Mouse (Mus musculus): ENCODE measurements around the gene Skil.

Gene Skil

DNA sequence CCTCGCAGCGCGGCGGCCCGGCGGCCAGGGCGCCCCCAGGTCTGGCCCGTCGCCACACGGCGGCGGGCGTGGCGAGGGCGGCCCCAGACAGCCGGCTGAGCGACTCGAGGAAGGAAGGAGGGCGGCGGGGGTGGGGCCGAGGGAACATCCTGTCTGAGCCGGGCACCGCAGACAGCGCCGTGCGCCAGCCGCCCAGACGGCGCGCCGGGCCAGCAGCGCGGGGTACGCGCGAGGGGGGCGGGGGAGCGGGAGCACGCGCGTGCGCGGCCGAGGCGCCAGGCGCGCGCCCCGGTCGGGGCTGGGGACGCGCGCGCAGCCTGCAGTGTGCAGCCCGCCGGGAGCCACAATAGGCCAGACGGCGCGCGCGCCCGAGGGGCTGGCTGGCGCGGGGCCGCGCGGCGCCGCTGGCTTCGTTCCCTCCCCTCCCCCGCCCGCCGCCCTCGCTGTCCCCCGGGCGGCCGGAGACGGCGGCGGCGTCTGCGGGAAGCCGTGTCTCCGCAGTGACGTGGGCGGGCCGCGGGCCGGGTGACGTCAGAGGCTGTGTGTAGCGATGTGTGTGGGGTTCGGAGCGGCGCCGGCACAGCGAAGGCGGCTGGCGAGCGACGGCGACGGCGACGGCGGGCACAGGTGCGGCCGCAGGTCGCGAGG lies at the start of gene Skil:
TSS of gene Skil (plus strand) at position 528 of the 648 bp plus-strand sequence.
- peak; percentile 96 for DNase-seq (ENCODE audit: low spot score in 2 of 2)

DNA sequence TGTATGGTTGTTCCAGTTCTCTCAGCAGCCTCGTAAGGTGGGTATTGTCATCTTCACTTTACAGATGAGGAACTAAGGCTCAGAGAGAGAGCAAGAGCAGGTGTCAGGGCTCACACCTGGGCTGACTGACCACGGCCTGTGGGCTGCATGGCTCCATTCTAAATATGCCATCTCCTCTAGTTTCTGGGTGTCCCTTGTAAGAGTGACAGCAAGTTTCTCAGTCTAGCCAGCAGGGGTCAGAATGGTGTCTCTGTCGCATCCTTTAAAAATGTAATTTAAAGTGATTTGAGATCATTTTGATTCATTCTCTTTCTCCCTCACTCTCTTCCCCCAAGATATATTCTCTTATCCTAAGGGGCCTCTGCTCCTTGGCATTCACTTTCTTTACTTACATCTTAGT lies 47.6 kb upstream of the Skil start:
- DNase-seq (ENCODE audit: low spot score in 2 of 2) = peak in 1 of 2 experiments; percentile 14

DNA sequence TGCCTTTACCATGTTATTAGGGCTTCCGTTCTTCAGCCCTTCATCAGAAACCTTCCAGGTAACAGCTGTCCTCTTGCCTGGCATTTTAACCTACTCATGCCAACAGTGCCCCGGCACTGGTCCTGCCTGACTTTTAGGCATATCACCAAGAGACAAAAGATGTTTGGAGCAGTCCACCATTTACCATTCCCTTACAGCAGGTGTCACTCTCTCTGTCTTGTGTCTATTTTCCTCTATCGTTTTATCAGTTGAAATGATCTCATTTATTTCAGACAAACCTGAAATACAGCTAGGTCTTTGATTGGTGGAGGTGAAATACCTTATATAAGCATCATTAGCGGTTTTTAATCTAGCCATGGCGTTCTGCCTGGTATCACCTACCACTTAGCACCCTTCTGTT lies 45.8 kb upstream of the Skil start:
- DNase-seq (ENCODE audit: low spot score in 2 of 2) = no peak

DNA sequence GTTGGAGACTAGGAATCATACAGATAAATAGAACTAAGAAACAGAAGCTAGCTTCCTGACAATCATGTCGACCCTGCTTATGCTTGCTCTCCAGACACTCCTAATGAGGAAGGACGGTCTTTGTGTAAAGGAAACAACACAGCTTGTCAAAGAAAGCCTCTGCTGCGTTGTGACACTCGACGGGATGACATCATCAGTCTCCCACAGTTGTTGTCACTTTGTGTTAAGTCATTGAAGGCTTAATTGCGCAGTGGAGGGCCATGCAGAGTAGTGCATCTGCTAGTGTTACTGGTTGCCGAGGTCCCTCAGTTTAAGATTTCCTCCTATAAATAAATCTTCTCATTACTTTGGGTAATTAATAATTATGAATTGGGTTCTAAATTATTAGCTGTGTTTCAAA lies 44.5 kb upstream of the Skil start:
- DNase-seq (ENCODE audit: low spot score in 2 of 2) = no peak

DNA sequence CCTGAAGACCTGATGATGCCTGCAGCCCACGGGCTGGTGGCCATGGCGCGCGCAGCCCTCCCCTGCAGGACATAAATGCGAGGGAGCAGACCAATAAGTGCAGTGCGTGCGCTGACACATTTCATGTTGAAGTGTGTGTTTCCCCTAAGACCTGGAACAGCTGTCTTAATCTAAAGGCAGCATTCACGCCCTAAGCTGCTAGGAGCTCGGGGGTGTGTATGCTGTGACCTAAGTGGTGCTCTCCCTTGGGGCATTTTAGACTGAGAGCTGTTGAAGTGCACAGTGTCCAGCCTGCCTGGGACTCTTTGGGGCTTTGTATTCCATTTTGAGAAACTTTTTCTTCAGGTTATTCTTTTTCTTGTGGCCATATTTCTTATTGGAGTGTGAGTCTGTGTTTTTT lies 43.1 kb upstream of the Skil start:
- no peak for DNase-seq (ENCODE audit: low spot score in 2 of 2)

DNA sequence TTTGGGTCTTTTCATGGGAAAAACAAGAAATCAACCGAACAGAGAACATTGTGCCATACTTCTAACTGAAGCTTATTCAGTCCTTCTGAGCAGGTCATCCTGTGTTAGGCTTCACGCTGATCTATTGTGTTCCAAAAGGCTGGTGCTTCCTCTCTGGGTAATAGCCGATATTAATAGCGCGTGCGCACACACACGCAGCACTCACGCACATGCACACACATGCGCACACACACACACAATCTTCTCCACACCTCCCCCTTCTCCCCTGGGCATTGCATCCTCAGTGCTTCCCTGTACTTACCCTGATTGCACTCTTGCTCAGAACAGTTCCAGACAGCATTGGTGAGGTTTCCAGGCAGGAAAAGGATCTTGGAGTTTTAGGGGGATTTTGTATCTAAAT lies 41.7 kb upstream of the Skil start:
- no peak for DNase-seq (ENCODE audit: low spot score in 2 of 2)

DNA sequence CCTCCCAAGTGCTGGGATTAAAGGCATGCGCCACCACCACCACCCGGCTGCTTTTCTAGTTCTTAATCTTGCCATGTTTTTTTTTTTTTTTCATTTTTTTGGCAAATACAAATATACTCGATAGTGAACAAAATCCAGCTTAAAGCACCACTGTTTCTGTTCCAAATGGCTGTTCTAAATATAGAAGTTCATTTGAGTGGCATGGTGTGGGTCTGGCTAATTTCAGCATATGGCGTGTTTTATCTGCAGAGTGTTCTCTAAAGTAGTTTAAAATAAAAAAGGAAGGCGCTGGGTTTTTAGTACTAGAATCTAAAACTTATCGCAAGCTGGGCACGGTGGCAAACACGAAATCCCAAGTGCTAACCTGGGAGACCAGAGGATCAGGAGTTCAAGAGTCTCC lies 40.0 kb upstream of the Skil start:
- no peak for DNase-seq (ENCODE audit: low spot score in 2 of 2)

DNA sequence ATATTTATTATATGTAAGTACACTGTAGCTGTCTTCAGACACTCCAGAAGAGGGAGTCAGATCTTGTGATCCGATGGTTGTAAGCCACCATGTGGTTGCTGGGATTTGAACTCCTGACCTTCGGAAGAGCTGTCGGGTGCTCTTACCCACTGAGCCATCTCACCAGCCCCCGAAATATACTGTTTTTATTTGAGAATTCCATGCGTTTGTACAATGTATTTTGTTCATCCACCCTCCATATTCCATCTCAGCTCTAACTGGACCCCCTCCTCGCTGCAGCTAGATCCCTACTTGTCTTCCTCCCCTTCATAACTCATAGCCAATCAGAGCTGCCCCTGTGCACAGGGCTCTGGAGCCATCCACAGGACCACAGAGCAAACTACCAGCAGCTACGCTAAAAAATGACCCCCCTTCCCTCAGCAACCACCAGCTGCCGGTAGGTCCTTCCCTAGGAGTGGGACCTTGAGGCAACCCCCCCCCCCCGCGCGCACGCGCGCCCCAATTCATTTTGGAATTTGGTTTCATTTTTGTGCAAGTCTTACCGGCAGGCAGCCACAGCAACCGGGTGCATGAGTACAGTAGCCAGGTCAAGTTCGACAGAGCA lies 38.7 kb upstream of the Skil start:
- no peak for DNase-seq (ENCODE audit: low spot score in 2 of 2)

DNA sequence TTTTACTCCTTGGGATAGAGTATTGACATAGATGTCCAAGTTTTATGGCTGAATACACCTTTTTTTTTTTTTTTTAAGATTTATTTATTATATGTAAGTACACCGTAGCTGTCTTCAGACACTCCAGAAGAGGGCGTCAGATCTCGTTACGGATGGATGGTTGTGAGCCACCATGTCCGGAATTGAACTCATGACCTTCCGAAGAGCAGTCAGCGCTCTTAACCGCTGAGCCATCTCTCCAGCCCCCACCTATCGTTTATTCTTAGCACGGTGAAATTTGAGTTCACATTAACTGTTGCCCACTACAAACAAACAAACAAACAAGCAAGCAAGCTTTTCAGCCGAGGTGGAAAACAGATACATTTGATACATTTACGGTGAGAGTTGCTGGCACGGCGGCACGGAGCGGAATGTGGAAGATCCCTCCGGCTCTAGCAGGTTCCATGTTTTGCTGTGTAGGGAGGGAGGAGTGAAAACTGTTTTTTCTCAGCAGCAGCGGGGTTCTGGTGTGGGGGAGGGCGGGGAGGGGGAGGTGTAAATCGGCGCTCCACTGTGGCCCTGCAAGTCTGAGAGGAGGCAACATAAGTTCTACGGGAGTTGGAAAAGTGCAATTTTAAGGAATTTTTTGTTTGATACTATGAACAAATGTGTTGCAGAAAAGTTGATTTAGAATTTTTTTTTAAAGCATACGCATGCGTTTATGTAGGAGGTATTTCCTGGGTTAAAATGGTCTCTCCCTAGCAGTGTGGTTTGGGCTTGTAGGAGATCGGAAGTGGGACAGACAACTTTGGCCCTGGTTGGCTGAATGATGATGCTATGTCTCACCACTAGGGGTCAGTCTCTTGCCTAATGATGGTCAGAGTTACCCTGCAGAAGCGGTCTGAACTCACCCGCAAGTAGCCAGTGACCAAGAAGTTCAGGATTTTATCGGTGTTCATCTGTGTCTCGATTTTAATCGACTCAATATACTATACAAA lies 37.9 kb upstream of the Skil start:
- peak; percentile 81 for DNase-seq (ENCODE audit: low spot score in 2 of 2)

DNA sequence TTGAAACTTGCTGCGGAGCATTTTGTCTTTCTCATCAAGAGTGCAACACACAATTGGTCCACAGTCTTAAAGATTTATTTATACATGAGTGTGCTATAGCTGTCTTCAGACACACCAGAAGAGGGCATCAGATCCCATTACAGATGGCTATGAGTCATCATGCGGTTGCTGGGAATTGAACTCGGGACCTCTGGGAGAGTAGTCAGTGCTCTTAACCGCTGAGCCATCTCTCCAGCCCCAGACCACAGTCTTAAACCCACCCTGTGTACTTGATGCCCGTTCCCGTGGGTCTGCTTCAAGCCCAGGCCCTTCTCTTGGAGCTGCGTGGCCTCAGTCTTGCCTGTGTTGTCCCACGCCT lies 34.1 kb upstream of the Skil start:
- DNase-seq (ENCODE audit: low spot score in 2 of 2) = no peak

DNA sequence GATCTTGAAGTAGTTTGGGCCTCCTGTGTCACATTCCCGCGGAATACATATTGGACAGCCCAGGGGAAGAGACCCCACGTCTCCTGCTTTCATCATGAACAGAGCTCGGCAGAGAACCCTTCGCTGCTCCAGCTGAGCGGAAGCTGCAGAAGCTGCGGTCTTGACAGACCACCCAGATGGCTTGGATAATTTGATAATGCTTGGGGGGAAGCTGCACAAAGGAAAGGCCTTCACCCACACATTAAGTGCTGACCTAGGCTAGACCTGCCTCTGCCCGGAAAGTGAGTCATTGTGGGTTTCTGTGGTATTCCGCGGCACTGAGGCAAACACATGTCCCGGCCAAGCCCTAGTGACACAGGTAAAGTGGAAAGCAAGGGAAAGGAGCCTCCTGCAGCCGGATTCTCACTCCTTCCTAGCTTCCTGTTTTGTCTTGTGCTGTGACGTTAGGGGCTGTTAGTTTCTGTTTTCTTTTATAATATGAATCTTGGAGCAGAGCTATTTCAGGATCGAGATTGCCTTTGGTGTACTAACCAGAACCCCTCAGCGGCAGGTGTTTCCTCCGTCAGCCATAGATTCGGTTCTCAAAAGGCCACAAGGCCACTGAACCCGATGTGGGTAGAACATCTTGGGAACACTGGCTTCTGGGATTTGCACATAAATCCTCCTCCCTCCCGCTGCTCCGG lies 33.6 kb upstream of the Skil start:
- peak; percentile 82 to 83 for DNase-seq (ENCODE audit: low spot score in 2 of 2)

DNA sequence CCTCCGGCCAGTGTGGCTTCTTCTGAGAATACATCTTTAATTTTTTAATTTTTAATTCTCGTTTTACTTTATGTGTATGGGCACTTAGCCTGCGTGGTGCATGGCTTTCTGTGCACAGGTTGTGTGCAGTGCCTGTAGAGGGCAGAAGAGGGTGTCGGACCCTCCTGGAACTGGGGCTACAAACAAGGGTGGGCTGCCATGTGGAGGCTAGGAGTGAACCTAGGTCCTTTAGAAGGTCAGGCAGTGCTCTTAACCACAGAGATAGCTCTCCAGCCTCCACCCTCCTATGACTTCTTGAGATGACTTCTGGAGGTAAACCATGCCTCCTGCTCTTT lies 33.1 kb upstream of the Skil start:
- no peak for DNase-seq (ENCODE audit: low spot score in 2 of 2)

DNA sequence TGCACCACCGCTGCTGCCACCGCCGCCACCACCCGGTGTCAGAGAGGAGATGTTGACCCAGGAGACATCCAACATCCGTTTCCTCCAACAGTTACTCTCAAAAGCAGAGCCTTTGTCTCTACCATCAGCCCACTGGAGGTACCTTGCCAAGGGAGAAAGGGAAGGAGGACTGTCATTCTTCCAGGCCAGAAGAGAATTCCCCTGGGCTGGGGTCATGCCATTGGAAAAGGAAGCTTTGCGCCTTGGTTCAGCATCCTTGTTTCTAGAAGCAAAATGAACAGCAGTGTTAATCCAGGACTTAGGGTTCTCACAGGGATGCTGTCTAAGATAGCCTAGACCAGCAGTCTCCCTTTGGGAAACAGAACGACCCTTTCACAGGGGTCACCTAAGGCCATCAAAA lies 32.5 kb upstream of the Skil start:
- no peak for DNase-seq (ENCODE audit: low spot score in 2 of 2)

DNA sequence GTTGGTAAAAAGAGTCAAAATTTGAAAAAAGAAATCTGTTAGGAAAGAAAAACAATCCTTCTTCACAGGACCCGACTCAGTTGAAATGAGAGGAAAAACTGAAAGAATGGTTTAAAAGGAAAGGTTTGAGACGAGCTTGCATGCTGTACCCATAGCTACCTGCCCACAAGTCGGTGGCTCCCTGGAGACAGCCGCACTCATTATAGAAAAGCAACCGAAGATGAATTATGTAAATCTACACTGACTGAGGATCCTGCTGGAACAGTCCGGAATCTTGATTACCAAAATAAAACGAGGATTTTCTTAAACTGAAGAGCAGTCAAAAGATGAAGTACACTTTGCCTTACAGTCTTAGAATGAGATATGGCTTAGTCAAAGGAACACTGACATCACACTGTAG lies 26.4 kb upstream of the Skil start:
- DNase-seq (ENCODE audit: low spot score in 2 of 2) = no peak

DNA sequence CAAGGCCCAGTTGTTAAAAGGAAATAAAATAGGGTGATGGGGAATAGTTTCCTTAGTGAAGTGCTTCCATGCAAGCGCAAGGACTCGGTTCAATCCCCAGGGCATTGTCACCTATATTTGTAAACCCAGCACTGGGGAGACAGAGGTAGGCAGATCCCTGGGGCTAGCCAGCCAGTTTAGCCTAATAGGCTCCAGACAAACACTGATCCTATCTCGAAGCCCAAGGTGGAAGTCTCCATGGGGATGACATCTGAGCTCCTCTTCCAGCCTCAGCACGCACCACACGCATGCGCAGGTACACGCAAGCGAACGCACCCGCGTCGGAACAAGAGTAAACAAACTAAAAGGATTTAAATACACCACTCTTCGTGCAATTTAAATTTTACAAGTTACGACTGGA lies 23.1 kb upstream of the Skil start:
- DNase-seq (ENCODE audit: low spot score in 2 of 2) = no peak

DNA sequence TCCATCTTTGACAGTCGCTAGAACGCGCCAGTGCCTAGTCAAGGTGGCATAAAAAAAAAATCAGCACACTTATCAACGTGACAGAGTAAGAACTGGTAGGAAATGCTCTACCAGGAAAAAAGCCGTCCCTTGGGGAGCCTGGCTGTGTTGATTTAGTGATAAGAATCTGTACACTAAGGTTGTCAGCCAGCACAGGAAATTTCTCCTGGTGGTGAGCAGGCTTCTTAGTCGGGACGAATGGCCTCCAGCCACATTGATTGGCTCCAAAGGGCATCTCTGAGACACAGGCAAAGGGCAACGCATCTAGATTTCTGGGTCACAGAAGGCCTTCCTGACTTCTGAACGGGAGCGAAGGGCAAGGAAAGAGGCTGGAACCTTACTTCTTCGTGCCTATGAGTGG lies 19.1 kb upstream of the Skil start:
- no peak for DNase-seq (ENCODE audit: low spot score in 2 of 2)

DNA sequence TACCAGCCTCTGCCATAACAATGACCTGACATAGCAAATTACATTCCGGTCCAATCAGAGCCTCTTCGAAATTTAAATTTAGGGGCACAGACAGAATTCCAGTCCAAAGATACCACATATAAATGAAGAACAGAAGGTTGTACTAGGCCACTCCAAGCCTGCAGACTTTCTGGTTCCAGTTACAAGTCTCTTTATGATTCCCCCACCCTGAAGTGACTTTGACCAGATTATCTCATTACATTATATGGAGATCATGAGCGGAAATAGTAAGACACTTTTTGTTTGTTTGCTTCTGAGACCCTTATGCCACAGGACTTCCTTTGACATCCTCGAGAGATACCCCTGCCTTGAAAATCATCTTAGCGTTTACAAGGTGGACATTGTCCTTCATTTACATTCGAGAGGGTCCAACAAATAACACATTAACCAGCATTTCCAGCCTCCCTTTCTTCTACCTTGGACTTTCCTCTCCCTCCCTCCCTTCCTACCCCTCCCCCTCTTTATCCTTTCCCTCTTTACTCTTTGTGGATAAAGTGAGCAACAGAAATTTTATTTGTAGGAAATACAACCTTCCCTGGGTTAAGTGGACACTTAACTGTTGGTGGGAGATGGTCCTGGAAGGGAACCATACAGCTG lies 17.7 kb upstream of the Skil start:
- no peak for DNase-seq (ENCODE audit: low spot score in 2 of 2)

DNA sequence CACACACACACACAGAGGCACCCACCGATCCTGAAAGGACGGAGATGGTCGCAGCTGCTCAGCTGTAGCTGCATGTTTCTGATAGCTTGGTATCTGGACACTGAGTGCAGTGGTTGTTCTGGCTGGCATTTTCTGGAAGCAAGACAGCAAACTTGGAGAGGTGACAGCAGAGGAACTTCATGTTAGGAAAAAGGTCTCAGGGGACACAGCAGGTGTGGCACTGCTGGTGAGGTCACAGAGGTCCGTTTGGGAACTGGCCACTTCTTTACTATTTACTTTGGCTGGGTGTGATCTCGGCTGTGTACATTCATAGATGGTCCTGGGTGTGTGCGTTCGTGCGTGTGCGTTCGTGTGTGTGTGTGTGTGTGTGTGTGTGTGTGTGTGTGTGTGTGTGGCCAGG lies 15.4 kb upstream of the Skil start:
- DNase-seq (ENCODE audit: low spot score in 2 of 2) = no peak

DNA sequence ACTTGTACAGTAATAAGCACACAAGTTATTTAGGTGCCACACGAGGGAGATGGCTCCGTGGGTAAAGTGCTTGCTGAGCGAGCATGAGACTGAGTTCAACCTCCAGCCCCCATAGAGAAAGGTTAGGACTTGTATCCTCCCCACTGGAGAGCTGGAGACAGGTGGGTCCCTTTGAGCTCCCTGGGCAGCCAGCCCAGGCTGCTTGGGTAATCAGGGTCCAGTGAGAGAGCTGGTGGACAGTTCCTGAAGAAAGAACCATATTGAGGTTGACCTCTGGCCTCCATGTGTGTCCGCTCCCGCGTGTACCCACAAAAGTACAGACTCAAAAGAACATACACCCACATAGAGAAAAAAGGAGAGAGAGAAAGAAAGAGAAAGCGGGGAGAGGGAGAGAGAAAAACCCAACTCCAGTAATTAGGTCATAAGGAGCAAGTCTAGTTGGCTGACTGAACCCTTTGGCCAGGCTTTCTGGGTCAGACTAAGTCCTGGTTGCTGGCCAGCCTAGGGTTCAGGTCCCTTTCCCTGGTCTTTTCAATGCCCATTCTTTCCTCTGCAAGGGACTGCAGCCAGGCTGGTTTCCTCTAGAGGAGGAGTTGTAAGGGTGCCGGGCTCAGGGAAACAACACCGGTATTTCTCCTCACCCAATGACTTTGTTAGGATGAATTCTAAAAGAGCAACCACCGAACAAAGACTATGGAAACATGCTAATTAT lies 13.9 kb upstream of the Skil start:
- DNase-seq (ENCODE audit: low spot score in 2 of 2) = no peak

DNA sequence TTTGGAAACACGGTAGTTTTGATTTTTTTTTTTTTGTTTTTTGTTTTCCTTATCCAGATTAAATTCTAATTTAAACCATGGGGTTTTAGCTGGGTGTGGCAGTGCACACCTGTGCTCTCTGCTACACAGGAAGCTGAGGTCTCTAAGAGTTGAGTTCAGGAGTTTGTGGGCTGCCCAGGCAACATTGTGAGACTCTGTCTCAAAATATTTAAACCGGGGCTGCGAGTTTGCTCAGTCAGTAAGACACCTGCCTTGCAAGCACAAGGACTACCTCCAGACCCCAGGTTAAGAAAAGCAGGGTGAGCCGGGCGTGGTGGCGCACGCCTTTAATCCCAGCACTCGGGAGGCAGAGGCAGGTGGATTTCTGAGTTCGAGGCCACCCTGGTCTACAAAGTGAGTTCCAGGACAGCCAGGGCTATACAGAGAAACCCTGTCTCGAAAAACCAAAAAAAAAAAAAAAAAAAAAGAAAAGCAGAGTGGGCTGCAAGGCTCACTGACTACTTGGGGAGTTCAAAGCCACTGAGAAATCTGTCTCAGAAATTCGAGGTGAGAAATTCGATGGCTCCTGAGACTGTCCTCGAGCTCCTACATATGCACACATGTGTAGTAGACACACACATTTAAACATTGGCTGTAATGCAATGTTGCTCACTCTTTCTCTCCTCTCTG lies 11.9 kb upstream of the Skil start:
- DNase-seq (ENCODE audit: low spot score in 2 of 2) = no peak
